Mouse (Mus musculus): ENCODE results near the gene Celsr1. TPM values are rescaled to one million over a fixed set of nuclear protein-coding genes. Genes with fewer than 3 reads are reported as not detected.
A peak's percentile ranks its signal among the peaks of the same experiment; 100 is the strongest.

Celsr1 gene
- total and polyA plus RNA-seq, 2 experiments from 2014 or later: 0.99 to 16.4 TPM

DNA sequence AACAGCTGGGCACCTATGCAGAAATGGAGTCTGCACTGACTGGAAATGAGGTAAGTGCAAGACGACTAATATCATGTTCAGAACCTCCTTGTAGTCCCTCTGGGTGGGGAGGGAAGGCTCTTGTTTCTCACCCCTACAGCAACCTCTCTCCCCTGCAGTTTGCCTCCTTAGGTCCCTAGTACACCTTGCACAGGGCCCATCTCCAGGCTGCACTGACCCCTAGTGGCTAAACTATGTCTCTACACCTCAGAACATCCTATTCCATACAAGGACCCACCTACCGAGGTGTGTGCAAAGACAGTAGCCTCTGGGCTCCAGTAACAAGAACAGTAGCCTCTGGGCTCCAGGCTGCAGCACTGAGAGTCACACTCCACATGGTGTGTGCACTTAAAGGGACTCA lies 5.2 kb upstream of the Celsr1 start:
- H3K27me3 ChIP-seq (ENCODE audit: insufficient read depth, low read length): peaks cover 4% of the 10 kb centered on the region; the same call in 1 of the 2 replicates
- H3K9ac ChIP-seq (replicated peaks; ENCODE audit: low read length): no peak overlapping the region
- H3K27ac ChIP-seq: no peak overlapping the region
- H3K4me2 ChIP-seq (ENCODE audit: low read depth, low read length): 0 out of 2 replicates have a peak overlapping the region, but pooled peaks have one; percentile 26
- 2% methylated on average over 2 of the region's 2 CpGs for WGBS
- no peaks in the 10 kb centered on the region for H3K4me1 ChIP-seq (ENCODE audit: insufficient read depth, low read length)
- H3K36me3 ChIP-seq (ENCODE audit: insufficient read depth, low read length): no peaks in the 10 kb centered on the region
- H3K9me3 ChIP-seq (ENCODE audit: low read length): no peaks in the 10 kb centered on the region
- H3K4me3 ChIP-seq (ENCODE audit: low read length): no peak overlapping the region
- peak; percentile 98 for TF ChIP-seq CTCF (IDR thresholded peaks at IDR 0.05; ENCODE audit: low read depth)
- DNase-seq (ENCODE audit: low spot score) (peak; percentile 84), ATAC-seq (peak; percentile 82)

DNA sequence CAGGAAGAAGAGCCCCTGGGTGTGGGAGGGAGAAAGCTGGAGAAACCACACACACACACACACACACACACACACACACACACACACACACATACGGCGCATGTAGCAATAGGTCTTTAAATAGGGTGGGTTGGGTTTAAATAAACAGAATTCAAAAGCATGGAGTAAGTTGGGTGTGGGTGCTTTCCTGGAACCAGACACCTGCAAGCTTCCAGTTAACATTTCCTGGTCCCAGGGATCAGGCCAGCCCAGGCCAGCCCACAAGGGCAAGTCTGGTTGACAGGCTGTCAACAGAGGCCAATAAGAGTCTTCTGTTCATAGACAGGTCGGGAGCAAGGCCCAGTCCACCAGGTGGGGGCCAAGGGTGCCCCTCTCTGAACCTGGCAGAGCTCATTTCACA lies 2.3 kb upstream of the Celsr1 start:
- H3K9me3 ChIP-seq (ENCODE audit: low read length): 0 out of 2 replicates have a peak, but pooled peaks cover under 1% of the 10 kb centered on the region
- no peak overlapping the region for H3K27ac ChIP-seq
- H3K27me3 ChIP-seq (ENCODE audit: insufficient read depth, low read length): peaks cover 22% of the 10 kb centered on the region
- ATAC-seq (no peak), DNase-seq (ENCODE audit: low spot score) (no peak)
- no peaks in the 10 kb centered on the region for H3K36me3 ChIP-seq (ENCODE audit: insufficient read depth, low read length)
- no peaks in the 10 kb centered on the region for H3K4me1 ChIP-seq (ENCODE audit: insufficient read depth, low read length)
- WGBS: 73% methylated on average over 3 of the region's 3 CpGs
- H3K9ac ChIP-seq (replicated peaks; ENCODE audit: low read length): no peak overlapping the region
- no peak for TF ChIP-seq CTCF (IDR thresholded peaks at IDR 0.05; ENCODE audit: low read depth)
- no peak overlapping the region for H3K4me3 ChIP-seq (ENCODE audit: low read length)
- no peak overlapping the region for H3K4me2 ChIP-seq (ENCODE audit: low read depth, low read length)

GRCm38 (mm10) chr15:86034781-86035360 lies 1.3 kb upstream of the Celsr1 start:
- peaks cover 22% of the 10 kb centered on the region for H3K27me3 ChIP-seq (ENCODE audit: insufficient read depth, low read length)
- DNase-seq (ENCODE audit: low spot score) (no peak), ATAC-seq (no peak)
- no peak for TF ChIP-seq CTCF (IDR thresholded peaks at IDR 0.05; ENCODE audit: low read depth)
- H3K36me3 ChIP-seq (ENCODE audit: insufficient read depth, low read length): no peaks in the 10 kb centered on the region
- no peaks in the 10 kb centered on the region for H3K4me1 ChIP-seq (ENCODE audit: insufficient read depth, low read length)
- no peak overlapping the region for H3K9ac ChIP-seq (replicated peaks; ENCODE audit: low read length)
- peak overlapping the region; percentile 75; the same call in 1 of the 2 replicates for H3K4me2 ChIP-seq (ENCODE audit: low read depth, low read length)
- 8% methylated on average over 12 of the region's 12 CpGs for WGBS
- H3K4me3 ChIP-seq (ENCODE audit: low read length): no peak overlapping the region
- H3K9me3 ChIP-seq (ENCODE audit: low read length): 0 out of 2 replicates have a peak, but pooled peaks cover 4% of the 10 kb centered on the region
- 0 out of 2 replicates have a peak overlapping the region, but pooled peaks have one; percentile 11 for H3K27ac ChIP-seq

DNA sequence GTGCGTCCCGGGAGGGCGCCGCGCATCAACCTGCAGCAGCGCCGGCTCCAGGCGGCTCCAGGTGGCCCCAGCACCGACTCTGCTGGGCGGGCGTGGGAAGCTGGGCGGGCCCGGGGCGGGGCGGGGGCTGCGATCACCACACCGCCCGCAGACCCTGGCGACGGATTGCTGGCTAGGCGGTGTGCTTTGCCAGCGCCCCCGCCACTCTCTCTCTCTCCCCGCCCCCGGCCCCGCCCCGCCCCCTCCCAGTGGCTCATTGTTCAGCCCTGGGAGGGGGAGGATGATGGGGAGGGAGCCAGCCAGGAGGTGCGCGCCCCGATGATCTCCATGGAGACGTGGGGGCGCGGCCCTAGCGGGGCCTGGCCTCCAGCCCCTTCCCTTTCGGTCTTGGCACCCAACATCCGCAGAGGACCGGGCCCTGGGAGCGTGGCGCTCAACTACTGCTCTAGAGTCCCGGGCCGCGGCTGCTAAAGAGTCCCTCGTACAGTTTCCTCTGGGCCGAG lies 495 bp upstream of the Celsr1 start:
- WGBS: 0% methylated on average over 33 of the region's 44 CpGs
- no peak for TF ChIP-seq CTCF (IDR thresholded peaks at IDR 0.05; ENCODE audit: low read depth)
- H3K4me1 ChIP-seq (ENCODE audit: insufficient read depth, low read length): no peaks in the 10 kb centered on the region
- peak; percentile 76 for ATAC-seq
- H3K9ac ChIP-seq (replicated peaks; ENCODE audit: low read length): peak overlapping the region; percentile 45; the same call in 1 of the 2 replicates
- no peaks in the 10 kb centered on the region for H3K36me3 ChIP-seq (ENCODE audit: insufficient read depth, low read length)
- H3K27ac ChIP-seq: peak overlapping the region; percentile 60; the same call in 1 of the 2 replicates
- H3K4me2 ChIP-seq (ENCODE audit: low read depth, low read length): peak overlapping the region; percentile 75
- H3K9me3 ChIP-seq (ENCODE audit: low read length): 0 out of 2 replicates have a peak, but pooled peaks cover 4% of the 10 kb centered on the region
- DNase-seq (ENCODE audit: low spot score): peak; percentile 75
- peaks cover 22% of the 10 kb centered on the region for H3K27me3 ChIP-seq (ENCODE audit: insufficient read depth, low read length)
- peak overlapping the region; percentile 49 for H3K4me3 ChIP-seq (ENCODE audit: low read length)

DNA sequence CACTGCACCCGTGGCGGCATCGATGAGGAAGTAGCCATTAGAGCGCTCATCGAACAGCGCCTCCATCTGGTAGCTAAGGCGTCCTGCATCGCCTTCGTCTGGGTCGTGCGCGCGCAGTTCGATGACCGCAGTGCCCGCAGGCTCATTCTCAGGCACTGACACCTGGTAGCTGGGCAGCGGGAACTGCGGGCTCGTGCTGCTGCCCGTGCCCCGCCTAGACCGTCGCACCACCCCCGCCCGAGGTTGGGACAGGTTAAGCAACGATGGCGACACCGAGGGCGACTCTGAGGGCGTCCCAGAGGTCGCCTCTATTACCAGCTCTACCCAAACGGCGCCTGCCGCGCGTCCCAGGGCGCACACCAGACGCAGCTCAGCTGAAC lies 776 bp downstream of the Celsr1 start:
- WGBS: 1% methylated on average over 37 of the region's 38 CpGs
- ATAC-seq: peak; percentile 33; the same call in 1 of the 2 replicates
- peak; percentile 80 for DNase-seq (ENCODE audit: low spot score)
- Histone ChIP-seq H3K4me1 (ENCODE audit: insufficient read depth, low read length) (no peaks in the 10 kb centered on the region), H3K9ac (replicated peaks; ENCODE audit: low read length) (peak overlapping the region; percentile 45; the same call in 1 of the 2 replicates), H3K36me3 (ENCODE audit: insufficient read depth, low read length) (no peaks in the 10 kb centered on the region), H3K27ac (peak overlapping the region; percentile 60; the same call in 1 of the 2 replicates), H3K27me3 (ENCODE audit: insufficient read depth, low read length) (peaks cover 22% of the 10 kb centered on the region), H3K4me2 (ENCODE audit: low read depth, low read length) (peak overlapping the region; percentile 75), H3K9me3 (ENCODE audit: low read length) (0 out of 2 replicates have a peak, but pooled peaks cover 4% of the 10 kb centered on the region), H3K4me3 (ENCODE audit: low read length) (peak overlapping the region; percentile 49)
- TF ChIP-seq CTCF (IDR thresholded peaks at IDR 0.05; ENCODE audit: low read depth): peak; percentile 85

GRCm38 (mm10) chr15:86029981-86030380 lies 3.6 kb downstream of the Celsr1 start:
- Histone ChIP-seq H3K4me3 (ENCODE audit: low read length) (no peak overlapping the region), H3K4me2 (ENCODE audit: low read depth, low read length) (no peak overlapping the region), H3K27ac (no peak overlapping the region), H3K27me3 (ENCODE audit: insufficient read depth, low read length) (peaks cover 22% of the 10 kb centered on the region), H3K9ac (replicated peaks; ENCODE audit: low read length) (no peak overlapping the region), H3K36me3 (ENCODE audit: insufficient read depth, low read length) (no peaks in the 10 kb centered on the region), H3K4me1 (ENCODE audit: insufficient read depth, low read length) (no peaks in the 10 kb centered on the region), H3K9me3 (ENCODE audit: low read length) (0 out of 2 replicates have a peak, but pooled peaks cover 4% of the 10 kb centered on the region)
- WGBS: 71% methylated on average over 14 of the region's 14 CpGs
- DNase-seq (ENCODE audit: low spot score): no peak
- peak; percentile 5; the same call in 1 of the 2 replicates for TF ChIP-seq CTCF (IDR thresholded peaks at IDR 0.05; ENCODE audit: low read depth)
- no peak for ATAC-seq

DNA sequence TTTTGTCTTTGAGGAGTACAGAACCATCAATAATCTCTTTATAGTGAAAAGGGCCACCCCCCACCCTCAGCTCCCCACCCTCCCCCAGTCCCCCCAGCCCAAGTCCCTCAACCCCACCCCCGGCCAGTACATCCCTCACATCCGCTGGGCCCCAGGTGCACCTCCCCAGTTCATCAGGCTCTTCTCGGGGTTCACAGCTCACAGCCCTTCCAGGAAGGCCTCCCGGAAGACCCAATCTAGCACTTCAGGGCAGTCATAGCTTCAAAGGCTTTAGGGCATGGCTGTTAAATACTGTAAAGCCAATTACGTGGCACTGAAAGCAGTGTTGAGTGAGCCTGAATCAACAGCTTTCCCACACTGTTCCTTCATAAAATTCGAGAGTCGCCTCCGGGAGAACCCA lies 5.7 kb downstream of the Celsr1 start:
- no peak for TF ChIP-seq CTCF (IDR thresholded peaks at IDR 0.05; ENCODE audit: low read depth)
- 65% methylated on average over 8 of the region's 8 CpGs for WGBS
- Histone ChIP-seq H3K9ac (replicated peaks; ENCODE audit: low read length) (no peak overlapping the region), H3K4me1 (ENCODE audit: insufficient read depth, low read length) (no peaks in the 10 kb centered on the region), H3K4me2 (ENCODE audit: low read depth, low read length) (no peak overlapping the region), H3K4me3 (ENCODE audit: low read length) (no peak overlapping the region), H3K27me3 (ENCODE audit: insufficient read depth, low read length) (peaks cover 9% of the 10 kb centered on the region; the same call in 1 of the 2 replicates), H3K9me3 (ENCODE audit: low read length) (0 out of 2 replicates have a peak, but pooled peaks cover 4% of the 10 kb centered on the region), H3K27ac (no peak overlapping the region), H3K36me3 (ENCODE audit: insufficient read depth, low read length) (no peaks in the 10 kb centered on the region)
- ATAC-seq: no peak
- no peak for DNase-seq (ENCODE audit: low spot score)
